Mouse (Mus musculus): Measurements from ENCODE around the gene Lpar1. TPM values are rescaled to one million over a fixed set of nuclear protein-coding genes. Genes with fewer than 3 reads are reported as not detected.
A peak's percentile ranks its signal among the peaks of the same experiment; 100 is the strongest.

The Lpar1 gene
- 247 and 253 TPM in 2 replicates for polyA plus RNA-seq (2016; fragmentation: Nextera tagmentation; extraction: Ambion mirVana)

- H3K4me1 ChIP-seq (replicated peaks), result peaks cover 45% of the 10 kb centered on the region
- no peaks in the 10 kb centered on the region for H3K27me3 ChIP-seq
- peak within 1 kb of the TSS; percentile 96 for H3K27ac ChIP-seq
- peak; percentile 78 for ATAC-seq (ENCODE audit: insufficient number of reproducible peaks, insufficient read depth, low FRiP score, low TSS enrichment, low read depth)
- H3K36me3 ChIP-seq, result peaks cover 11% of the 10 kb centered on the region
- H3K9ac ChIP-seq (replicated peaks), result peak within 1 kb of the TSS; percentile 83
- no peaks in the 10 kb centered on the region for H3K9me3 ChIP-seq
- H3K4me2 ChIP-seq, result peak within 1 kb of the TSS; percentile 84
- H3K4me3 ChIP-seq (replicated peaks), result peak within 1 kb of the TSS; percentile 68
- 3% methylated on average over 19 of the region's 19 CpGs for WGBS
These were observed at the start of gene Lpar1 for GRCm38 (mm10) chr4:58553631-58554358. Lpar1 (minus strand) TSS chr4:58553898.

GRCm38 (mm10) chr4:58585942-58586341 lies 32.2 kb upstream of the Lpar1 start:
- no peak overlapping the region for H3K4me2 ChIP-seq
- H3K4me3 ChIP-seq (replicated peaks), result no peak overlapping the region
- H3K27ac ChIP-seq, result no peak overlapping the region
- peaks cover 6% of the 10 kb centered on the region for H3K4me1 ChIP-seq (replicated peaks)
- H3K27me3 ChIP-seq, result no peaks in the 10 kb centered on the region
- H3K9me3 ChIP-seq, result no peaks in the 10 kb centered on the region
- no peak for ATAC-seq (ENCODE audit: insufficient number of reproducible peaks, insufficient read depth, low FRiP score, low TSS enrichment, low read depth)
- H3K9ac ChIP-seq (replicated peaks), result no peak overlapping the region
- 48% methylated on average over 2 of the region's 2 CpGs for WGBS
- H3K36me3 ChIP-seq, result no peaks in the 10 kb centered on the region

GRCm38 (mm10) chr4:58581191-58581590 lies 27.5 kb upstream of the Lpar1 start:
- ATAC-seq (ENCODE audit: insufficient number of reproducible peaks, insufficient read depth, low FRiP score, low TSS enrichment, low read depth), result no peak
- H3K4me3 ChIP-seq (replicated peaks), result no peak overlapping the region
- H3K4me1 ChIP-seq (replicated peaks), result peaks cover 32% of the 10 kb centered on the region
- 75% methylated on average over 7 of the region's 7 CpGs for WGBS
- no peaks in the 10 kb centered on the region for H3K27me3 ChIP-seq
- H3K36me3 ChIP-seq, result no peaks in the 10 kb centered on the region
- H3K4me2 ChIP-seq, result no peak overlapping the region
- H3K27ac ChIP-seq, result peak overlapping the region; percentile 53
- H3K9ac ChIP-seq (replicated peaks), result no peak overlapping the region
- no peaks in the 10 kb centered on the region for H3K9me3 ChIP-seq

- ATAC-seq (ENCODE audit: insufficient number of reproducible peaks, insufficient read depth, low FRiP score, low TSS enrichment, low read depth), result no peak
- peaks cover 32% of the 10 kb centered on the region for H3K4me1 ChIP-seq (replicated peaks)
- H3K9ac ChIP-seq (replicated peaks), result no peak overlapping the region
- H3K9me3 ChIP-seq, result no peaks in the 10 kb centered on the region
- no peak overlapping the region for H3K4me3 ChIP-seq (replicated peaks)
- no peak overlapping the region for H3K4me2 ChIP-seq
- 55% methylated on average over 5 of the region's 5 CpGs for WGBS
- H3K27me3 ChIP-seq, result no peaks in the 10 kb centered on the region
- no peaks in the 10 kb centered on the region for H3K36me3 ChIP-seq
- peak overlapping the region; percentile 53; the same call in 1 of the 2 replicates for H3K27ac ChIP-seq
These were observed 26.8 kb upstream of the Lpar1 start for GRCm38 (mm10) chr4:58580516-58580915.

GRCm38 (mm10) chr4:58580098-58580497 lies 26.4 kb upstream of the Lpar1 start:
- Histone ChIP-seq H3K4me3 (replicated peaks) (no peak overlapping the region), H3K9ac (replicated peaks) (no peak overlapping the region), H3K4me1 (replicated peaks) (peaks cover 32% of the 10 kb centered on the region), H3K36me3 (no peaks in the 10 kb centered on the region), H3K27me3 (no peaks in the 10 kb centered on the region), H3K4me2 (no peak overlapping the region), H3K9me3 (no peaks in the 10 kb centered on the region), H3K27ac (peak overlapping the region; percentile 50; the same call in 1 of the 2 replicates)
- 72% methylated on average over 10 of the region's 10 CpGs for WGBS
- ATAC-seq (ENCODE audit: insufficient number of reproducible peaks, insufficient read depth, low FRiP score, low TSS enrichment, low read depth), result no peak

- H3K27ac ChIP-seq, result no peak overlapping the region
- no peak for ATAC-seq (ENCODE audit: insufficient number of reproducible peaks, insufficient read depth, low FRiP score, low TSS enrichment, low read depth)
- WGBS, result 20% methylated on average over 2 of the region's 2 CpGs
- peaks cover 32% of the 10 kb centered on the region for H3K4me1 ChIP-seq (replicated peaks)
- H3K9ac ChIP-seq (replicated peaks), result no peak overlapping the region
- H3K27me3 ChIP-seq, result no peaks in the 10 kb centered on the region
- no peaks in the 10 kb centered on the region for H3K9me3 ChIP-seq
- H3K36me3 ChIP-seq, result no peaks in the 10 kb centered on the region
- H3K4me3 ChIP-seq (replicated peaks), result no peak overlapping the region
- H3K4me2 ChIP-seq, result no peak overlapping the region
These were observed 24.8 kb upstream of the Lpar1 start for GRCm38 (mm10) chr4:58578488-58578887.

GRCm38 (mm10) chr4:58577382-58578048 lies 23.8 kb upstream of the Lpar1 start:
- H3K36me3 ChIP-seq, result no peaks in the 10 kb centered on the region
- H3K9ac ChIP-seq (replicated peaks), result no peak overlapping the region
- no peaks in the 10 kb centered on the region for H3K9me3 ChIP-seq
- 31% methylated on average over 5 of the region's 5 CpGs for WGBS
- H3K4me3 ChIP-seq (replicated peaks), result no peak overlapping the region
- no peaks in the 10 kb centered on the region for H3K27me3 ChIP-seq
- H3K27ac ChIP-seq, result 0 out of 2 replicates have a peak overlapping the region, but pooled peaks have one; percentile 41
- no peak for ATAC-seq (ENCODE audit: insufficient number of reproducible peaks, insufficient read depth, low FRiP score, low TSS enrichment, low read depth)
- H3K4me1 ChIP-seq (replicated peaks), result peaks cover 32% of the 10 kb centered on the region
- no peak overlapping the region for H3K4me2 ChIP-seq

GRCm38 (mm10) chr4:58575831-58576230 lies 22.1 kb upstream of the Lpar1 start:
- Histone ChIP-seq H3K9me3 (no peaks in the 10 kb centered on the region), H3K4me2 (no peak overlapping the region), H3K9ac (replicated peaks) (no peak overlapping the region), H3K4me1 (replicated peaks) (peaks cover 27% of the 10 kb centered on the region), H3K4me3 (replicated peaks) (no peak overlapping the region), H3K36me3 (no peaks in the 10 kb centered on the region), H3K27me3 (no peaks in the 10 kb centered on the region), H3K27ac (no peak overlapping the region)
- no peak for ATAC-seq (ENCODE audit: insufficient number of reproducible peaks, insufficient read depth, low FRiP score, low TSS enrichment, low read depth)
- WGBS, result 83% methylated on average over 6 of the region's 6 CpGs

- Histone ChIP-seq H3K27me3 (no peaks in the 10 kb centered on the region), H3K9me3 (no peaks in the 10 kb centered on the region), H3K4me1 (replicated peaks) (peaks cover 16% of the 10 kb centered on the region), H3K27ac (no peak overlapping the region), H3K36me3 (no peaks in the 10 kb centered on the region), H3K4me3 (replicated peaks) (no peak overlapping the region), H3K4me2 (no peak overlapping the region), H3K9ac (replicated peaks) (no peak overlapping the region)
- 67% methylated on average over 6 of the region's 6 CpGs for WGBS
- no peak for ATAC-seq (ENCODE audit: insufficient number of reproducible peaks, insufficient read depth, low FRiP score, low TSS enrichment, low read depth)
These were observed 20.3 kb upstream of the Lpar1 start for GRCm38 (mm10) chr4:58574024-58574423.

- no peaks in the 10 kb centered on the region for H3K27me3 ChIP-seq
- no peak for ATAC-seq (ENCODE audit: insufficient number of reproducible peaks, insufficient read depth, low FRiP score, low TSS enrichment, low read depth)
- WGBS, result 73% methylated on average over 2 of the region's 2 CpGs
These were observed 18.7 kb upstream of the Lpar1 start for GRCm38 (mm10) chr4:58572446-58572845.

GRCm38 (mm10) chr4:58571661-58572060 lies 18.0 kb upstream of the Lpar1 start:
- peak overlapping the region; percentile 59; the same call in 1 of the 2 replicates for H3K27ac ChIP-seq
- no peaks in the 10 kb centered on the region for H3K27me3 ChIP-seq
- ATAC-seq (ENCODE audit: insufficient number of reproducible peaks, insufficient read depth, low FRiP score, low TSS enrichment, low read depth), result no peak
- no peak overlapping the region for H3K4me3 ChIP-seq (replicated peaks)
- no peak overlapping the region for H3K4me2 ChIP-seq
- H3K9me3 ChIP-seq, result no peaks in the 10 kb centered on the region
- H3K4me1 ChIP-seq (replicated peaks), result peaks cover 8% of the 10 kb centered on the region
- no peak overlapping the region for H3K9ac ChIP-seq (replicated peaks)
- no peaks in the 10 kb centered on the region for H3K36me3 ChIP-seq
- WGBS, result 6% methylated on average over 3 of the region's 3 CpGs

More at GRCm38 (mm10) chr4:58572446-58572845, 18.7 kb upstream of the Lpar1 start:
- H3K36me3 ChIP-seq, result no peaks in the 10 kb centered on the region
- H3K9me3 ChIP-seq, result no peaks in the 10 kb centered on the region
- no peak overlapping the region for H3K4me3 ChIP-seq (replicated peaks)
- H3K4me1 ChIP-seq (replicated peaks), result peaks cover 13% of the 10 kb centered on the region
- H3K4me2 ChIP-seq, result no peak overlapping the region
- no peak overlapping the region for H3K27ac ChIP-seq
- H3K9ac ChIP-seq (replicated peaks), result no peak overlapping the region
